Mouse (Mus musculus): ENCODE results near the gene Baz2b.

GRCm38 (mm10) chr2:59954791-59955190, 254.8 kb downstream of the Baz2b start:
- TF ChIP-seq CTCF (IDR thresholded peaks at IDR 0.05; ENCODE audit: borderline replicate concordance, insufficient read depth, low read depth, low read length) (no peak), POLR2A (IDR thresholded peaks at IDR 0.05; ENCODE audit: borderline replicate concordance, insufficient read depth, low read length) (no peak)
